Mouse (Mus musculus): Measurements from ENCODE around the gene Neu2. TPM values are rescaled to one million over a fixed set of nuclear protein-coding genes. Genes with fewer than 3 reads are reported as not detected.

Gene Neu2
- polyA plus RNA-seq, 1 experiment: 1.5 TPM

DNA sequence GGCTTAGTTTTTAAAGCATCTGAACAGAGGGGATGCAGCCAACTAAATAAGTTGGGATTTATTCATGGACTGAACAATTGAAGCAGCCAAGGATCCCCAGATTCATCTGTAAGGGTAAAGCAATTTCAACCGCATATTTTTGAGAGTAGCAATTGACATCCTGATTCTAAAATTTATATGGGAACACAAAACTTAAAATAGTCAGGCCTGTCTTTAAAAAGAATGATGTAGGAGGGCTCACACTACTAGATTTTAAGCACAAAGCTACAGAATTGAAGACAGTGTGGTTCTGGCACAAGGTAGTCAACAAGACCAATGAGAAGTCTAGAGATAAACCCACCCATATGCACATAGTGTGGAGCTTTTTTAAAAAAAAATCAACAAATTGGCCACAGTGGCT is 27.3 kb downstream of the Neu2 start:
- DNase-seq (ENCODE audit: low spot score): no peak

DNA sequence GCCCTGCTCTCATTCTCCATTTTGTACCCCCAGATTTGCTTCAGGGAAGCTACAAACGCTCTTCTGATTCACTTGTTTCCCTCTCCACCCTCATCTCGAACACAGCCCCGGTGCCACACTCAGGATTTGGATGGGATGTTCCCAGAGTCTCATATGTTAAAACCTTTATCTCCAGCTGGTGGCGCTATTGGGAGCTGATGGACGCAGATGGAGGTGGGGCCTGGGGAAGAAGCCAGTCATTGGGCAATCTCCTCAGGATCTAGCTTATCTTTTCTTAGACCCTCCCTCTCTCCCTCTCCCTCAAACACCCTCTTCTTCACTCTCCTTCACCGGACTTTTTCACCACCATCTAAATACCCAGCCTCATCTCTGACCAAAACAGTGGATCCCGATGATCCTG is 31.9 kb downstream of the Neu2 start:
- no peak for DNase-seq (ENCODE audit: low spot score)

DNA sequence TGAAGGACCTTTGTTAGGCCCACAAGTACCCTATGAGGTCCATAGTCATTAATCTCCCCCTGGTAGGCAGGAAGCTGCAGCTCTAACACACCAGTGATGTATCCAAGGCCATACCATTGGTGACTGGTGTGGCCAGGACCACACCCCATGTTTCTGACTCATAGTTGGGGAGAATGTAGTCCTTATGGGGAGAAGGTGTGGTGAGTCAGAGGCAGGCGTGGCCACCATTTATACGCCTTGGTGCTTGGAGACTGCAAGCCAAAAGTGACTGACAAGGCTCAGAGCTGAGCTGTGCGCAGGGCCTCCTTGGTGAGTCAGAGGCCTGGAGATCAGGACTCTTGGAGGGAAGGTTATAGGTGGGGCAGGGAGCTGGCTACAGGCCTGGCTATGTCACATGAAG is 41.3 kb downstream of the Neu2 start:
- no peak for DNase-seq (ENCODE audit: low spot score)

DNA sequence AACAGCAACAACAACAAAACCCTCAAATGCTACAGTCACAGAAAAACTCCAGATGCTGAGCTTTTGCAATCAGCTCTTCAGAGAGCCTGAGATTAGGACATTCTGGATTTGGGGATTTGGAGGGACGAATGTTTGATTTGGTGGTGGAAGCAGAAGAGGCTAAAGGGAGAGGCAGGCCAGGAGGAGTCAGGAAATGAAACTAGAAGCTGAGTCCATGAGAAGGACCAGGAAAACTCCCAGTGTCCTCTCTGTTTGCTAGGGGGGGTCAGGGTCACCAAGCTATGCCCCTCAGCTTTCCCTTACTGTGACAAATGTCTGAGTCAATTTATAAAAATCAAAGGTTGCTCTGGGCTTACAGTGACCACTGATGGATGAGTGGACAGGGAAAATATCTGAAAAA is 43.9 kb downstream of the Neu2 start:
- no peak for DNase-seq (ENCODE audit: low spot score)

DNA sequence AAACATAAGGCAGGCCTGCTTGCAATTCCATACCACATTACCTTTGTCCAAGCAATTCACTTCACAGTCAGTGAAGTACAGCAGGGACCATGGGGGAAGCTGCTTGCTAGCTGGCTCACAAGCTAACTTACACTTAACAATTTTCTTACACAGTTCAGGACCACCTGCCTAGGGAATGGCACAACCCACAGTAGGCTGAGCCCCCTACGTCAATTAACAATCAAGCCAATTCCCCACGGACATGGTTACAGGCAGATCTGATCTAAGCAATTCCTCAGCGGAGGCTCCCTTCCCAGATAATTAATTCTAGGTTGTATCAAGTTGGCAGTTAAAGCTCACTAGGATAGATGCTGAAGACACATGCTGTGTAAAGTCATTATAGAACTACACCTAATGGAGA is 53.3 kb downstream of the Neu2 start:
- DNase-seq (ENCODE audit: low spot score): no peak

DNA sequence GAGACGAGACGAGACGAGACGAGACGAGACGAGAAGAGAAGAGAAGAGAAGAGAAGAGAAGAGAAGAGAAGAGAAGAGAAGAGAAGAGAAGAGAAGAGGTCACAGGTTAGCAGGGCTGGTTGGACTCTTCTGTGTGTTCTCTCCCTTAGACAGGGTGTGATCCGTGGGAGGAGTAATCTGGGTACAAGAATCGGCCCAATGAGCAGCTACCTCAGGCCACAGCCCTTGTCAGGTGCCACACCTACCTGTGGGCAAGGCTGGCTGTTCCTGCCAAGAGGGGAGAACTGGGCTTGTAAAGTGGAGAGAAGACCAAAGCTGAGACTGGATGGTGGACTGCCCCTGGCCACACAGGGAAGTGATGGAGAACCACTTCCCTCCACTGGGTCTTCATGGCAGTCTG is 56.1 kb downstream of the Neu2 start:
- DNase-seq (ENCODE audit: low spot score): no peak

DNA sequence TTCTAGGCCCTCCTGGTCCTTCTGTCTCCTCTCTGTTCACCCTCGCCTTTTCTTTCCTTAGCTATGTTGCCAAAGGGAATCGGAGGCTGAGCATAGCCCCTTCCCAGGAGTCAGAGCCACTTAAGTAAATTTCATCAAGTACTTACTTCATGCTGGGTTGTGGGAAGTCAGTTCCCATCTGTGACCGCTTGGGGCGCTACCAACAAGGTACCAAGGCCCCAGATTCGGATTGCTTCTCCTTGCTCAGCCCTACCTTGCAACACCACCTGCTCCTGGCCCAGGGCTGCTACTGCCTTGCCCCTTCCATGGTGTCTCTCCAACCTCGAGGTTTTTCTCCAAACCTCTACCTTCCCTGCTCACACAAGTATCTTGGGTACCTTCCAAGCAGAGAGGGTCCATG is 58.7 kb downstream of the Neu2 start:
- DNase-seq (ENCODE audit: low spot score): no peak

DNA sequence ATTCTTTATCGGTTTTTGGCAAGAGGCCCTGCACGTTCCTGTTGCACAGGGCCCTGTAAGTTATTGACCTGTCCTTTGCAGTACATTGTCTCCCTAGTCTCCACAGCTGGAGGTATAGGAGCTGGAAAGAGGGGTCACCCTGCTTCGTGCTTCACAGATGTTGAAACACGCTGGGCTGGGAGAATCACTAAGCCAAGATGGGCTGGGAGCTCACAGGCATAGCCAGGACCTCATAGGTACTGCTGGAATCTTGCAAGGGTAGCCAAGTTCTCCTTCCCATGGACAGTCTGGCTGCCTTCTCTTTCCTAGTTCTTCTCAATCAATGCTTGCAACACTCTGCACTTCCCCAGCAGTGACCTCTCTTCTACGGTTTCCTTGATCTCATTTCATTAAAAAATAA is 63.6 kb downstream of the Neu2 start:
- no peak for DNase-seq (ENCODE audit: low spot score)

DNA sequence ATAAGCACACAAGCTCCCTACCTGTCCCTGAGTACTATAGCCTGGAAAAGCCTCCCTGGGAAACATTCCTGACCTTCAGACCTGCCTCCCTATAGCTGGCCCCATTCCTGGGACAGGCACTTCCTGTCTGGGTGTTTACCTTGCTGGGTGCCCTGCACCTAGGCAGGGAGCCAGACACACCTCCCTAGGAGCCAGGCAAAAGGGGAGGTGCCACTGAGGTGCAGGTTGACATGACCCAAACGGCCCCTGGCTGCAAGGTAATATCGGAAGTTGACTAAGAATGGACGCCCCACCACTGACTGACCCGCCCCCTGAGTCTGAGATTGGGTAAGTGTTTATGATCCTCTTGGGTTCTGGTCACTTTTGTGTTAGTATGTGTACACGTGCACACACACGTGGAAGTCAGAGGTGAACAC is 64.1 kb downstream of the Neu2 start, which contains the start of gene Ngef:
Gene Ngef, minus strand, starts transcription at position 71 of the 416 bp plus-strand sequence.
- DNase-seq (ENCODE audit: low spot score): peak; percentile 32

DNA sequence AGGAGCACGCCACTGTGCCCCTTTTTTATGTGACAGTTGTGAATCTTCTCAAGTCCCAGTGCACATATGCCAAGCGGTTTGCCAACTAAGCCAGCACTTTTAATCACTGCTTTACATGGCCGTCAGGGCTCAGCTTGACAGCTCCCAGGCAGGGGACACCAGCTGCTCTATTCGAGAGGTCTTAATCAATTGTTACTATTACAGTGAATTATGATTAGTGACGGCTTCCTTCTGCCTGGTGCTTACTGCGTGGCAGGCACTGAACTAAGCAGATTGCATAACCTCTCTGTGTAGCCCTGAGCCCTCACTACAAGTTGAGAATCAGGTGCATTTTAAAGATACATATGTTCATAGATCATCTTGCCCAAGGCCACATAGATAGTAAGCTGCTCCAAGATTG is 64.7 kb downstream of the Neu2 start:
- no peak for DNase-seq (ENCODE audit: low spot score)

DNA sequence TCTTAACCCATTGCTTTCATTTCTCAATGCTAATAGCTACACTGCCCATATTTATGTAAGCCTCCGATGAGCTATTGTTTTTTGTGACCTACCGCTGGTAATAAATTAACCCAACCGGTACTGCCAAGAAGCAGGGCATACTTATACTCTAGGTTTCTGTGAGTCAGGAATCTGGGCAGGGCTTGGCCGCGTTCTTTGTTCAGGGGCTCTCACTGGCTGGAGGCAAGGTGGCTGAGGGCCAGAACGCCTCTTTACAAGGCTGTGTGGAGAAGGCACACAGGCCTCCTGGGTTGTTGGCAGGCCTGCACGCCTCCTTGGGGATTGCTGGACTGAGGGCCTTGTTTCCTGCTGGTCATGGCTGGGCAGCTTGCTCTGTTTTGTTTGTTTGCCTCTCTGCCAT is 65.1 kb downstream of the Neu2 start:
- peak; percentile 42 for DNase-seq (ENCODE audit: low spot score)

DNA sequence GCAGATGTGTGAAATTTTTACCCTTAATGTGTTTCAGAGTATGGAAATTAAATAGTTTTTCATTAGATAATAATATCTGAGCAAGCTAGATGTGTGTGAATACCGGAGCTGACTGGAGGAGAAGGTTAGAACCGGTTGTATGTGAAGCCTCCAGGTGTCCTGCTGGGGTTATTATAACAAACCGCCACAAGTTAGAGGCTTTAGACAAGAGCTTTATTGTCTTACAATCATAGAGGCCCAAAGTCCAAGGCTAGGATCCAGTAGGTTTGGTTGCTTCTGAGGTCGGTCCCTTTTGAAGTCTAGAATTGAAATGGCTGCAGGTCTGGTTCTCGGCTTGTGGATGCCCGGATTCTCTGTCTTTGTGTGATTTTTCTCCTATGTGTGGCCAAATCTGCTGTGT is 69.3 kb downstream of the Neu2 start:
- no peak for DNase-seq (ENCODE audit: low spot score)

DNA sequence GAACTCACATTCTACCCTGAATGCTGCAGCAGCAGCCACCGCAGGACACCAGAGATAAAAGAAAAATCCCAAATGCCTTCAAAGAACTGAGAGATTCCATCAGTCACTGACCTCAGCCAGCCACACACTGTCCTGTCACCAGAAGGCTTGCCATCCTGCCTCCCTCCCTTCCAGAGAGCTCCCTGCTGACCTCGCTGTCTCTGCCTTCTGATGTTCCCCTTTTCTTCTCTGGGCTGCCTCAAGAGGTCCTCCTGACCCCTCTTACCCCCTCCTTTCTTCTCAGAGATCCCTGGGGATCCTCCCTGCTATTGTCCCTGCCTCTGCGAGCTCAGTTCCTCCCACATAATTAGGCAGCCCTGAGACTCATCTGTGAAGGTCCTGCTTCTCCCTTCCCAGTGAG is 71.1 kb downstream of the Neu2 start:
- no peak for DNase-seq (ENCODE audit: low spot score)

DNA sequence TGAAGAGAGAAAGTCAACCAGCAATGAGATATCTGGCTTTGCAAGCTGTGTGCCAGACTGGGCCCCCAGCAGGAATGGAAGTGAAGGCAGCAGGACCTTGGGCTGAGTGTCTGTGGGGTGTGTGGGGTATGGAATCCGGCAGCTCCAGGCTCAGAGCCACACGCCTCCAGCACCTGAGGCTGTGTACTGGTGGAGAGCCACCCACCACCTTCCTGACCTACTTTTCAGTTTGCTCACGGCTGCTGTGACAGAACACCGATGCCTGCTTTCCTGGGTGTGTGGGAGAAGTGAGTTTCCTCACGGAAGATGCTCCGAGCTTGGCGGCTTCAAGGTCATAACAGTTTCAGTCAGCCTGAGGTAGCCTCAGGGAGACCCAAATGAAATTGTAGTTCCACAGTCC is 79.5 kb downstream of the Neu2 start:
- no peak for DNase-seq (ENCODE audit: low spot score)

DNA sequence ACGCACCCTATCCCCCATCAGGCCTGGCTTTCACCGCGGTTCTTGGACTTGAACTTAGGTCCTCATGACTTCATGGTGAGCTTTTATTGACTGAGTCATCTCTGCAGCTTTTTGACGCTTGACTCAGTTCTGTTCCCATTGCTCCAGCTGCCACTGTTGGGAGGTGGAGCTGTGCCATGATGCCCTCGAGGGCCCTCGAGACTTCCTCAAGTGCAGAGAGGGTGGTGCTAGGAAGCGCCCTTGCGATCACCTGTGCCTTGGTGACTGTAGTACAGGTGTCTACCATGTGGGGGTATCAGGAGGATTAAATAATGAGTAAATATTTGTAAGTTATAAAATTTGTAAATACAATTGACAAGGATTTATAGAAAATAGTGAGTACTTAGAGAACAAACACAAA is 80.3 kb downstream of the Neu2 start:
- DNase-seq (ENCODE audit: low spot score): no peak

DNA sequence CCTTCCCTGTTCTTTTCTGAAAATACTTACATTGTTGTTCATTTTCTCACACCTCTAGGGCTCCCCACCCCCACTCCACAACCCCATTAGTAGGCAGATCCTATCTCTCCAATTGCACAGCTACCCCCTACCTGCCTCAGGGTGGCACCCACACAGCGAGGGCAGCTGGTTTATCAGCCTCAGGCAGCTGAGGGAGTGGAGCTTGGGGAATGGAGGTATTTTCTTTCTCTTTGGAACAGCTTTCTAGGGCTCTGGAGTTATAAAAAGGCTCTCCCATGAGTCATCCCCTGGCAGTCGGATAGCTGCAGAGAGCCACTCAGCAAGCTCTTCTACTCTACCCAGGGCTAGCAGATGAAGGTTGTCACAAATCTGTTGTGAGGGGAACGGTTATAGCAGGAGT is 84.6 kb downstream of the Neu2 start:
- no peak for DNase-seq (ENCODE audit: low spot score)

DNA sequence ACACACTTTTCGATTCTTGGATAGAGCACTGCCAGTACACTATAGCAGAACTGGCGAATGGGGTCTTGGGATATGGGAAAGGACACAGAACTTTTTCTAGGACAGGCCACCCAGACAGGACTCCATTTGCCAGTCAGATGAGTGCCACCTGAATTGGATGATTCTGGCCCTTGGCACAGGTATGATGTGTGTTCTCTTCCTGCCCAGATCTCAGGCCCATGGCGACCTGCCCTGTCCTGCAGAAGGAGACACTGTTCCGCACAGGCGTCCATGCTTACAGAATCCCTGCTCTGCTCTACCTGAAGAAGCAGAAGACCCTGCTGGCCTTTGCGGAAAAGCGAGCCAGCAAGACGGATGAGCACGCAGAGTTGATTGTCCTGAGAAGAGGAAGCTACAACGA is 85.0 kb downstream of the Neu2 start:
- DNase-seq (ENCODE audit: low spot score): no peak

DNA sequence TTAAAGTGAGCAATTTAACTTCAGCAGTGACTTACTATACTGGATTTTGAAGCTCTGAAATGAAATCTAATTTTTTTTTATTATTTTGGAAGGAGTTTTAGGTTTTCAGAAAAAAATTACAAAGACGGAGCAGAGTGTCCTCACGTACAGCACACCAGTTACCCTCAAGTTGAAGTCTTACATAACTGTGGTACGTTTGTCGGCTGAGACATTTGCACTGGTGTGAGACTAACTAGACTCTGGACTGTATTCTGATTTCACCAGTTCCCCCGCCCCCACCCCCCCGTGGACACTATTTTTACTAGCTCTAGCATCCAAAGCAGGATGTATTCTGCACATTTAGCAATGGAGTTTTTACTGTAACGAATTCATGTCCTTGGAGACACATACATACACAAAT is 90.8 kb downstream of the Neu2 start:
- DNase-seq (ENCODE audit: low spot score): no peak

DNA sequence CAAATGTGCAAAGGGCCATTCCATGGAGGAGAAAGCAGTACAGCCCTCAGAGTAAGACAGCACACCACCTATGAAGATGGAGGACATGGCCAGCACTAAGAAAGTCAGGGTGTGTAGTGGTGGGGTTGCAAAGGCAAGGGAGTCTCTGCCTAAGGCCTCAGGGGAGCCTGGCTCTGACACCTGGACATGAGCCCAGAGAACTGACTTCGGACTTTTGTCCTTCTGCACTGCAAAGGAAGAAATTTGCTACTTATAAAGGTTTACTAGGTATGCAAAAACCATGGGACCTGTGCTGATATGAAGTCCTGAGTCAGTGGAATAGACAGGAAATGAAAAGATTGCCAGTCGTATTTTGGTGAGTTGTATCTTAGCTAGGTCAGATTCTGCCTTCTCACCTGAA is 92.1 kb downstream of the Neu2 start:
- no peak for DNase-seq (ENCODE audit: low spot score)

DNA sequence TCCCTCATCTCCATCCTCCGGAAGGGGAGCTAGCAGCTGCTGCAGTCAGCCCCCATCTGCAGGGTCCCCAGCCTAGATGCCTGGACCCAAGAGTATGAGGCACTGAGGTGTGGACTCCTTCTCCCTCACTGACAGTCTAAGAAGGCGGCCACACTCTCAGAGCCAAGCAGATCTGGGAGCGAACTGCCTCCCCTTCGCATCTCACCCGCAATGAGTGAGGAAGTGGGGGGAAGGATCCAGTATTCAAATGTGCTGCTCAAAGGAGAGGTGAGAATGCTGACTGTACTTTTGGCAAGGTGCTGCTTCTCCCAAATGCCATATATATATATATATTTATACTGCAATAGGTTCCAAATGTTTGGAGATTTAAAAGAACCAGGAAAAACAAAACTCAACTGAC is 93.7 kb downstream of the Neu2 start:
- DNase-seq (ENCODE audit: low spot score): no peak

DNA sequence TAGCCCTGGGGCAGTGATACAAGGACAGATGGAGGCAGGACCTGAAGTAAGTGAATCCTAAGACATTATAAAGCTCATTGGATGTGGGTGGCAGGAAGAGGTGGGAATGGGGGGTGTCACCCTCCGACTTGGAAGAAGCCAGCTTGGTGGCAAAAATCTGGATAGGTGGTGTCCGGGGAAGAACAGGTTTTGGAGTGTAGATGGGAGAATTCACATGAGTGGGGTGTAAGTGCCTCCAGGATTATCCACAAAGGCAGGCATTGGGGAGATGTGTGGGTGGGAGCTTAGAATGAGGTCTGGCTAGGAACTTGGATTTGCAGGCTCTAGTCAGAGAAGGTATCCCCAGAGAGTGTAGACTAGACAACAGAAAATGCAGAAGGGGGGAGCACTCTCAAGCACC is 95.6 kb downstream of the Neu2 start:
- no peak for DNase-seq (ENCODE audit: low spot score)

DNA sequence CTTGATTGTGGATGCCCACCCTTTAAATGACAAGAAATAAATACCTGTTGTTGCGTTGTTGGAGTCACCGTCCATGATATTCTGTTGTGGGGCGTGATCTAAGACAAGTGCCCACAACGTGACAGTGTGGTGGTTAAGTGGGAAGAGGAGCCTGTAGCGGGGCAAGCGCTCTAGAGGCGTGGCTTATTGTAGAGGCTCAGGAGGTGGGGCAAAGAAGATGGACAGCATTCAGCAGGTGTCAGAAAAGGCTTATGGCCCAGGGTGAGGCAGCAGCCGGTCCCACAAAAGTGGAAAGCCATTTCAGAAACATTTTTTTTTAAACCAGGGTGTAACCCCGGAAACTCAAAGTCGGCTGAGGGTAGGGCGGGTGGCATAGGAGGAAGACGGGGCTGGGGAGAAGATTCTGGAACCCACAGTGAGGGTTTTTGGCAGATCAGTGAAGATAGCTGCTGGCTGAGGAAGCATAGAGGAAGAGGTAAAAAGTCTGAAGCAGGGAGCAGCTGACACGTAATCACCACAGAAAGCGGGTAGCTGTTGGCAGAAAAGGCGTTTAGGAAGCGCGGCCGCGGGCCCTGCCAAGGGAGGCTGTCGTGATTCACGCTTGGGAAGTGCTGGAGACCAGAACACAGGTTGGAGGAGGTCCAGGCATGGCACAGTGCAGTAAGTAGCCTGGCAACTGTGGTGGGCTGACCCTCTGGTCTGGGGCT is 97.8 kb downstream of the Neu2 start:
- DNase-seq (ENCODE audit: low spot score): no peak

DNA sequence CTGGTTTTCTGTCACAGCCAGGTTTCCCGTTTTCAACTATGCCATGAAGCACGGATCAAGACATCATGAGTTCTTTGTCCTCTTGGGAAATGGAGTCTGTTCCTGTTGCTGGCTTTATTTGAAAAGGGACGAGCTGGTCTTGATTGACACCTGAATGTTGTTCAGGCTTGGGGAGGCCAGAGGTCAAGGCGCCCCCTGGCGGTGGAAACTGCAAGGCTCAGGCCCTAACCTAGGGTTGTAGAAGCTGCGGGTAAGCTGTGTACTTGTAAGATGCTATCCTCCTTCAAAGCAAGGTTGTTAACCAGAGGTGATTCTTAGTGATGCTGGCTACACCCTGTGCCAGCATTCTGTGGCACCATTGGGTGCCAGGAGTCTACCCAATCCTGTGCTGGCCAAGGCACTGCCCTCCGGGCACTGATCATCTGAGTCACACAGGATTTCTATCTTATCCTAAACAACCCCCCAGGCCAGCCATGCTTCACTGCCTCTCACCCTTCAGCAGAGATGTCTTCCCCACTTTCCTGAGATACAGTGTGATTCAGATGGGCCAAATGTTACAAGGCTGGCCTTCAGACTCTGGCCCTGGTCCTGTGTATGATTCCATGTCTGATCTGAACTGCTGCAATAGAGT is 98.8 kb downstream of the Neu2 start:
- peak; percentile 50 for DNase-seq (ENCODE audit: low spot score)
